Mouse (Mus musculus): Measurements from ENCODE around the gene Tbc1d9. TPM values are rescaled to one million over a fixed set of nuclear protein-coding genes. Genes with fewer than 3 reads are reported as not detected.
A peak's percentile ranks its signal among the peaks of the same experiment; 100 is the strongest.

Gene Tbc1d9
- total RNA-seq (2017): 2.3 and 2.6 TPM in 2 replicates

- ATAC-seq (ENCODE audit: extremely low read depth, insufficient number of reproducible peaks, low FRiP score, poor library complexity, severe bottlenecking): peak; percentile 36; the same call in 1 of the 2 replicates
These were observed at the start of gene Tbc1d9 for GRCm38 (mm10) chr8:83165235-83165930. TSS of gene Tbc1d9 (plus strand) at chr8:83165352.

GRCm38 (mm10) chr8:83135086-83135485 lies 30.1 kb upstream of the Tbc1d9 start:
- no peak for ATAC-seq (ENCODE audit: extremely low read depth, insufficient number of reproducible peaks, low FRiP score, poor library complexity, severe bottlenecking)

DNA sequence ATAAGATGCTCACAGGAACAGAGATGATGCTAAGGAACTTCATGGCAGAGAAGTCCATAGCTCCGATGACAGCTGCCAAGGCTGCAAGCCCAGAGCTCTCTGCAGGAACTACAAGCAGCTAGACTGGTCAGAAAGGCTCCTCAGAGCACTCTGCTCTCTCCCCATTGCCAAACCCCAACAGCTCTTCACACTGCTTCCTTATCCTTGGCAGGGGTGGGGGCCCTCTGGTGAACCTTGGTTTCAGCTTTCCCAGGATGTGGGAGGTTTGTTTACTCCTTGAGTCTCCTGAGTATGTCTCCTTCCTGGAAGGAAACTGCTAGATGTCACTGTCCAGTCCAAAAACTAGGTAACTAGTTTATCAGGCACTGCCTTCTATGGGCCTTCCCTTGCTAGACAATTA lies 25.1 kb upstream of the Tbc1d9 start:
- ATAC-seq (ENCODE audit: extremely low read depth, insufficient number of reproducible peaks, low FRiP score, poor library complexity, severe bottlenecking): no peak

- peak; percentile 83 for ATAC-seq (ENCODE audit: extremely low read depth, insufficient number of reproducible peaks, low FRiP score, poor library complexity, severe bottlenecking)
These were observed 24.4 kb upstream of the Tbc1d9 start for GRCm38 (mm10) chr8:83140701-83141111.

GRCm38 (mm10) chr8:83141358-83141757 lies 23.8 kb upstream of the Tbc1d9 start:
- ATAC-seq (ENCODE audit: extremely low read depth, insufficient number of reproducible peaks, low FRiP score, poor library complexity, severe bottlenecking): peak; percentile 44

GRCm38 (mm10) chr8:83144601-83145000 lies 20.6 kb upstream of the Tbc1d9 start:
- ATAC-seq (ENCODE audit: extremely low read depth, insufficient number of reproducible peaks, low FRiP score, poor library complexity, severe bottlenecking): no peak

DNA sequence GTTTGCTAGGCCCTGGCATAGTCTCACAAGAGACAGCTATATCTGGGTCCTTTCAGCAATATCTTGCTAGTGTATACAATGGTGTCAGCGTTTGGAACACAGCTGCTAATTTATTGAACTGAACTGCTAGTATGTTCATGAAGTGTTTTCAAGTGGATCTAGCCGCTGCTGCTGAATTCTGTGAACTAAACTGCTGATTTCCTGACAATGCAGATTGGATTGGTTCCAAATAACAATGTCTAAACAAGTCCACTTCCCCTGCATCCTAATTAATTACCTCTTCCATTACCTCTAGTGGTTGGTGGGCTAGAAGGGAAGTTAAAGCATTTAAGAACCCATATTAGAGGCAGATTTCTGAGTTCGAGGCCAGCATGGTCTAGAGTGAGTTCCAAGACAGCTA lies 19.7 kb upstream of the Tbc1d9 start:
- no peak for ATAC-seq (ENCODE audit: extremely low read depth, insufficient number of reproducible peaks, low FRiP score, poor library complexity, severe bottlenecking)

DNA sequence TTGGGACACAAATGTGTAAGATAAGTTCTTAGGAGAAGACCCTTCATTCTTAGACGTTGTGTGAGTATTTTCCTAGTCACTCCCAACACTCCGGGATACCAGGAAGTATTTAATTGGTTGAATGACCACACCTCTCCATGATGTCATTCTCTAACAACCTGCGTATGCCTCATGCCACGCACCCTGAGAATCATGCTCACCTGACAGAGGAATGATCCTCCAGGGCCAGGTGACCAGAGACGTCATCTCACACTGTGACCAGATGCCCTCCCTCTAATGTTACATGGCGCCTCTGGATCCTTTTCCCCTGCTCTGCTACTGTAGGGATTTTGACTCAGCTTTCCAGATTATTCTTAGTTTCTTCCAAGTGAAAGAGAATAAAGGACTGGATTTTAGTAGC lies 16.0 kb upstream of the Tbc1d9 start:
- ATAC-seq (ENCODE audit: extremely low read depth, insufficient number of reproducible peaks, low FRiP score, poor library complexity, severe bottlenecking): no peak

- ATAC-seq (ENCODE audit: extremely low read depth, insufficient number of reproducible peaks, low FRiP score, poor library complexity, severe bottlenecking): no peak
These were observed 13.1 kb upstream of the Tbc1d9 start for GRCm38 (mm10) chr8:83152055-83152454.

- ATAC-seq (ENCODE audit: extremely low read depth, insufficient number of reproducible peaks, low FRiP score, poor library complexity, severe bottlenecking): 0 out of 2 replicates have a peak, but pooled peaks have one; percentile 13
These were observed 12.7 kb upstream of the Tbc1d9 start for GRCm38 (mm10) chr8:83152470-83152869.

GRCm38 (mm10) chr8:83155110-83155509 lies 10.0 kb upstream of the Tbc1d9 start:
- ATAC-seq (ENCODE audit: extremely low read depth, insufficient number of reproducible peaks, low FRiP score, poor library complexity, severe bottlenecking): no peak

GRCm38 (mm10) chr8:83158971-83159370 lies 6.2 kb upstream of the Tbc1d9 start:
- ATAC-seq (ENCODE audit: extremely low read depth, insufficient number of reproducible peaks, low FRiP score, poor library complexity, severe bottlenecking): peak; percentile 85

GRCm38 (mm10) chr8:83159615-83160014 lies 5.5 kb upstream of the Tbc1d9 start:
- ATAC-seq (ENCODE audit: extremely low read depth, insufficient number of reproducible peaks, low FRiP score, poor library complexity, severe bottlenecking): no peak

- no peak for ATAC-seq (ENCODE audit: extremely low read depth, insufficient number of reproducible peaks, low FRiP score, poor library complexity, severe bottlenecking)
These were observed 4.5 kb upstream of the Tbc1d9 start for GRCm38 (mm10) chr8:83160613-83161012.

- ATAC-seq (ENCODE audit: extremely low read depth, insufficient number of reproducible peaks, low FRiP score, poor library complexity, severe bottlenecking): no peak
These were observed 1.0 kb downstream of the Tbc1d9 start, which contains the start of gene Gm10645 for GRCm38 (mm10) chr8:83165931-83166867. TSS of gene Gm10645 (minus strand) at chr8:83166170.

GRCm38 (mm10) chr8:83167932-83168331 lies 2.8 kb downstream of the Tbc1d9 start:
- ATAC-seq (ENCODE audit: extremely low read depth, insufficient number of reproducible peaks, low FRiP score, poor library complexity, severe bottlenecking): no peak

GRCm38 (mm10) chr8:83169127-83169526 lies 4.0 kb downstream of the Tbc1d9 start:
- no peak for ATAC-seq (ENCODE audit: extremely low read depth, insufficient number of reproducible peaks, low FRiP score, poor library complexity, severe bottlenecking)

DNA sequence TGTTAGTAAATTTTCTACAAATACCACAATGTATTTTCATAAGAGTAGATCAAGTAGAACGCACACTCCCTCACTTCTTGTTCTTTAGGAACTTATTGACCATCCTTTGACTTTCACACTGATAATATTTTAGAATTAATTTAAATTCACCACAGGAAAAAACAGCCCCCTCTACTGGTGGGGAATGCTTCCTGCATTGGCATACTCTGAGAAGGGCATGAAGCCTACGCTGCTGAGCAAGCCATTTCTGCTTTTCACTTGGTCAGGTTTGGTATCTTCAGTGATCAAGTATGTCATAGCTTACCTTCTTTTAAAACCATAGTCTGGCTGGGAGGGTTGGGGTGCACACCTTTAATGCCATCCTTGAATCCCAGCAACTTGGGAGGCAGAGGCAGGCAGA lies 4.6 kb downstream of the Tbc1d9 start:
- ATAC-seq (ENCODE audit: extremely low read depth, insufficient number of reproducible peaks, low FRiP score, poor library complexity, severe bottlenecking): no peak

DNA sequence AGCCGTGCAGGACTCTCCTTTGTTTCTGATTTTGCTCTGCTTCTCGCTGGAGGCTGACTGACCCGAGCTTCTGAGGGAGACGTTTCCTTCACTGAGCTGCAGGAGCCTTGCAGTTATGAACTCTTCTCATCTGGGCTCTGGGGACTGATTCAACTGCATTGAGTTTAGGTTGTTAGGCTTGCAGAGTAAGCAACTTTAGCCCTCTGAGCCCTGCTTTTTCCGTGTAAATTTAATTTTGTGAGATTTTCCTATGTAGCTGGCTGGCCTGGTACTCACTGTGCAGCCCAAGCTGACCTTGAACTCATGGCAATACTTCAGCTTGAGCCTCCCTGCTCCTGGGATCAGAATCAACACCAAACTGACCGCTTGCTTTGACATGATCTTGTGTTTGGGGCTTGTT lies 5.7 kb downstream of the Tbc1d9 start:
- ATAC-seq (ENCODE audit: extremely low read depth, insufficient number of reproducible peaks, low FRiP score, poor library complexity, severe bottlenecking): no peak

DNA sequence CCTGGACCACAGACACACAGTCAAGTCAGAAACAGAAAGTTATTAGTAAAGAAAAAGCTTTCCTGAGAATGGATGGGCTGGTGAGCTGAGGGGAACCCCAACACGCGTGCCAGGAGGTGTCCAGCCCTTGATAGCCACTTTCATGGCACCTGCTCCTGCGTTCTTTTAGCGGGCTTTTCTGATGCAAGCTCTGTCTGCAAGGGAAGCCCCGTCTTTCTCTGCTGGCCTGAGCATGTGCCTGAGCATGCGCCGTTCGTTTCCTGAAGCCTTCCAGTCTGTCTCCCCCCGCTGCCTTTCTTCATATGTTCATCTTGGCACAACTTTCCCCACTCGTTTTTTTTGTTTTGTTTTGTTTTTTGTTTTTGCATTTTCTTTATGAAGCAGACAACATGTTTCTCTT lies 10.5 kb downstream of the Tbc1d9 start:
- ATAC-seq (ENCODE audit: extremely low read depth, insufficient number of reproducible peaks, low FRiP score, poor library complexity, severe bottlenecking): no peak

Measured in neutrophil, adult 5-6 weeks (primary cell).